Mouse (Mus musculus) neural tube, embryonic 13.5 days (tissue): ENCODE data around the gene Hba-a2. TPM values are rescaled to one million over a fixed set of nuclear protein-coding genes. Genes with fewer than 3 reads are reported as not detected.
"Not testable (repeated sequence)": the region's sequence is repeated elsewhere in the genome, so short reads cannot be mapped to it uniquely, and the experiment has no call there.

ENCODE experiments used
- ATAC-seq: fragments of 200-750 bp; cut with Nextera tagmentation; 2 replicates; pipeline ENCODE4 v1.8.0; 2017; ENCODE audit warnings: low read depth, mild to moderate bottlenecking, moderate TSS enrichment, moderate library complexity
- H3K27ac ChIP-seq: fragments of 300-500 bp; sonication (generic); replicated peaks from 2 replicates; pipeline ENCODE4 v1.5.1; 2015; ENCODE audit warnings: moderate library complexity, mild to moderate bottlenecking, inconsistent platforms
- H3K27me3 ChIP-seq: fragments of 300-500 bp; sonication (generic); 2 replicates; pipeline ENCODE4 v1.6.1; 2015; ENCODE audit warnings: mild to moderate bottlenecking, inconsistent platforms
- H3K36me3 ChIP-seq: fragments of 300-500 bp; sonication (generic); 2 replicates; pipeline ENCODE4 v1.6.1; 2015; ENCODE audit warnings: mild to moderate bottlenecking, inconsistent platforms
- H3K4me1 ChIP-seq: fragments of 300-500 bp; sonication (generic); replicated peaks from 2 replicates; pipeline ENCODE4 v1.6.1; 2015; ENCODE audit warnings: inconsistent platforms
- H3K4me2 ChIP-seq: fragments of 300-500 bp; sonication (generic); 2 replicates; pipeline ENCODE4 v1.6.1; 2015; ENCODE audit warnings: inconsistent platforms, mild to moderate bottlenecking, moderate library complexity
- H3K4me3 ChIP-seq: fragments of 300-500 bp; sonication (generic); 2 replicates; pipeline ENCODE4 v1.5.1; 2015; ENCODE audit warnings: mild to moderate bottlenecking, inconsistent platforms
- H3K9ac ChIP-seq: fragments of 300-500 bp; sonication (generic); 2 replicates; pipeline ENCODE4 v1.6.1; 2015; ENCODE audit warnings: moderate library complexity, mild to moderate bottlenecking, inconsistent platforms
- H3K9me3 ChIP-seq: fragments of 300-500 bp; sonication (generic); 2 replicates; pipeline ENCODE4 v1.6.1; 2016; ENCODE audit warnings: inconsistent platforms
- WGBS: fragments of 180-500 bp; shearing (Covaris S2); methylation state at CpG from one replicate; pipeline ENCODE4 v1.1.7; 2015; 5-methylcytosine and 5-hydroxymethylcytosine counted together
- polyA plus RNA-seq: library from polyadenylated mRNA; unstranded; fragments of >200 nt; fragmentation: Nextera tagmentation; extraction: Ambion mirVana; gene quantifications from 2 replicates; pipeline ENCODE4 v1.2.1, GENCODE M21; 2015

Hba-a2 gene
- polyA plus RNA-seq, 1 experiment from 2014 or later: 5,687 TPM

GRCm38 (mm10) chr11:32285031-32285775 is 11.1 kb upstream of the Hba-a2 start:
- Histone ChIP-seq H3K9ac (no peak overlapping the region), H3K9me3 (no peaks in the 10 kb centered on the region), H3K36me3 (no peaks in the 10 kb centered on the region), H3K4me1 (no peaks in the 10 kb centered on the region), H3K4me2 (no peak overlapping the region), H3K27ac (no peak overlapping the region), H3K27me3 (peaks cover 10% of the 10 kb centered on the region), H3K4me3 (no peak overlapping the region)
- 86% methylated on average over 6 of the region's 7 CpGs for WGBS
- ATAC-seq: no peak

- H3K4me2 ChIP-seq, H3K4me1 ChIP-seq, H3K9me3 ChIP-seq, H3K27me3 ChIP-seq, H3K27ac ChIP-seq, H3K4me3 ChIP-seq, H3K36me3 ChIP-seq, H3K9ac ChIP-seq, ATAC-seq: not testable (repeated sequence)
These were observed 10.4 kb upstream of the Hba-a2 start for GRCm38 (mm10) chr11:32285887-32286286.

- ATAC-seq: peak; percentile 85; the same call in 1 of the 2 replicates
- peak within 1 kb of the TSS; percentile 54 for H3K4me2 ChIP-seq
- peak within 1 kb of the TSS; percentile 56; the same call in 1 of the 2 replicates for H3K9ac ChIP-seq
- not testable (repeated sequence) for H3K27ac ChIP-seq, H3K4me1 ChIP-seq, H3K36me3 ChIP-seq, H3K9me3 ChIP-seq, H3K27me3 ChIP-seq
- peak within 1 kb of the TSS; percentile 26 for H3K4me3 ChIP-seq
- WGBS: 20% methylated on average over 31 of the region's 33 CpGs
These were observed 9.4 kb upstream of the Hba-a2 start, which contains the start of gene Hbq1b for GRCm38 (mm10) chr11:32286695-32287492. TSS of gene Hbq1b (plus strand) at chr11:32286965.

- no peak for ATAC-seq
- Histone ChIP-seq H3K9me3 (no peaks in the 10 kb centered on the region), H3K27ac (no peak overlapping the region), H3K9ac (no peak overlapping the region), H3K36me3 (no peaks in the 10 kb centered on the region), H3K4me3 (no peak overlapping the region), H3K4me2 (peak overlapping the region; percentile 54; the same call in 1 of the 2 replicates), H3K4me1 (no peaks in the 10 kb centered on the region), H3K27me3 (peaks cover 6% of the 10 kb centered on the region)
- 69% methylated on average over 9 of the region's 9 CpGs for WGBS
These were observed 8.8 kb upstream of the Hba-a2 start for GRCm38 (mm10) chr11:32287493-32287825.

GRCm38 (mm10) chr11:32292819-32293218 is 3.5 kb upstream of the Hba-a2 start:
- H3K4me3 ChIP-seq, H3K4me2 ChIP-seq, H3K36me3 ChIP-seq, H3K27ac ChIP-seq, H3K27me3 ChIP-seq, H3K9ac ChIP-seq, ATAC-seq, H3K9me3 ChIP-seq, H3K4me1 ChIP-seq: not testable (repeated sequence)
- WGBS: 87% methylated on average over 4 of the region's 4 CpGs

- H3K36me3 ChIP-seq, ATAC-seq, H3K9ac ChIP-seq, H3K27me3 ChIP-seq, H3K4me3 ChIP-seq, H3K4me2 ChIP-seq, H3K9me3 ChIP-seq, H3K4me1 ChIP-seq, H3K27ac ChIP-seq: not testable (repeated sequence)
- WGBS: 73% methylated on average over 3 of the region's 3 CpGs
These were observed 2.8 kb upstream of the Hba-a2 start for GRCm38 (mm10) chr11:32293479-32293878.

GRCm38 (mm10) chr11:32297417-32297816 is 1.1 kb downstream of the Hba-a2 start:
- WGBS: 60% methylated on average over 2 of the region's 2 CpGs
- not testable (repeated sequence) for H3K4me3 ChIP-seq, ATAC-seq

GRCm38 (mm10) chr11:32297866-32298531 is 1.7 kb downstream of the Hba-a2 start:
- Histone ChIP-seq H3K9ac (no peak overlapping the region), H3K4me2 (no peak overlapping the region), H3K27me3 (peaks cover 20% of the 10 kb centered on the region), H3K4me1 (no peaks in the 10 kb centered on the region), H3K36me3 (no peaks in the 10 kb centered on the region), H3K9me3 (no peaks in the 10 kb centered on the region), H3K27ac (no peak overlapping the region), H3K4me3 (no peak overlapping the region)
- ATAC-seq: no peak
- 93% methylated on average over 1 of the region's 1 CpGs for WGBS

More at GRCm38 (mm10) chr11:32297417-32297816, 1.1 kb downstream of the Hba-a2 start:
- H3K9ac ChIP-seq, H3K4me1 ChIP-seq, H3K9me3 ChIP-seq, H3K4me2 ChIP-seq, H3K36me3 ChIP-seq, H3K27ac ChIP-seq: not testable (repeated sequence)
- H3K27me3 ChIP-seq: peaks cover 20% of the 10 kb centered on the region

GRCm38 (mm10) chr11:32298532-32298918 is 2.2 kb downstream of the Hba-a2 start:
- H3K36me3 ChIP-seq: no peaks in the 10 kb centered on the region
- no peaks in the 10 kb centered on the region for H3K4me1 ChIP-seq
- ATAC-seq: no peak
- H3K9ac ChIP-seq: no peak overlapping the region
- peaks cover 20% of the 10 kb centered on the region for H3K27me3 ChIP-seq
- H3K4me2 ChIP-seq: no peak overlapping the region
- no peaks in the 10 kb centered on the region for H3K9me3 ChIP-seq
- H3K27ac ChIP-seq: no peak overlapping the region
- 96% methylated on average over 2 of the region's 2 CpGs for WGBS
- no peak overlapping the region for H3K4me3 ChIP-seq

GRCm38 (mm10) chr11:32299865-32300264 is 3.6 kb downstream of the Hba-a2 start, which contains the start of gene Hbq1a:
TSS of gene Hbq1a (plus strand) at chr11:32300069.
- peak; percentile 73 for ATAC-seq
- Histone ChIP-seq H3K27me3 (peaks cover 20% of the 10 kb centered on the region), H3K4me3 (peak within 1 kb of the TSS; percentile 26), H3K4me2 (peak within 1 kb of the TSS; percentile 49)
- H3K4me1 ChIP-seq, H3K9ac ChIP-seq, H3K36me3 ChIP-seq, H3K9me3 ChIP-seq, H3K27ac ChIP-seq: not testable (repeated sequence)
- WGBS: 5% methylated on average over 16 of the region's 16 CpGs

- WGBS: 56% methylated on average over 16 of the region's 17 CpGs
- Histone ChIP-seq H3K4me2 (peak overlapping the region; percentile 49), H3K27me3 (peaks cover 20% of the 10 kb centered on the region), H3K4me3 (peak overlapping the region; percentile 26), H3K27ac (no peak overlapping the region), H3K4me1 (no peaks in the 10 kb centered on the region), H3K9ac (no peak overlapping the region), H3K36me3 (no peaks in the 10 kb centered on the region), H3K9me3 (no peaks in the 10 kb centered on the region)
- peak; percentile 25; the same call in 1 of the 2 replicates for ATAC-seq
These were observed 4.3 kb downstream of the Hba-a2 start for GRCm38 (mm10) chr11:32300279-32301267.
